12 mouse cellular contexts compared by ENCODE assay signal in genomic region chr16:10299637-10300036, GRCm38 (mm10). TPM values are rescaled to one million over a fixed set of nuclear protein-coding genes. Genes with fewer than 3 reads are reported as not detected.
DNase-seq lines count a peak whose midpoint lies in the region; ATAC-seq and TF ChIP-seq lines count a peak whose summit lies in the region.
"Had no signal": no experiment of that assay in that cellular context is flagged by ENCODE, and none has a peak within 500 bp of the region (broad histone marks: within the 10 kb centered on the region; RNA-seq: fewer than 3 reads in every experiment).

No protein-coding gene starts in this region.

- WGBS in heart, postnatal 0 days: 28% methylated on average over 8 of the region's 8 CpGs
- WGBS in intestine, postnatal 0 days: 13% methylated on average over 8 of the region's 8 CpGs
- 14% methylated on average over 8 of the region's 8 CpGs for WGBS in lung, embryonic 15.5 days
- 39% methylated on average over 8 of the region's 8 CpGs for WGBS in hindbrain, embryonic 11.5 days

- no peaks in the 10 kb centered on the region for H3K27me3 ChIP-seq in heart, postnatal 0 days (ENCODE audit: control insufficient read depth, insufficient read depth, low read length)
- H3K27me3 ChIP-seq in intestine, postnatal 0 days (replicated peaks; ENCODE audit: control insufficient read depth, insufficient read depth, low read length): no peaks in the 10 kb centered on the region
- H3K27me3 ChIP-seq in lung, embryonic 15.5 days: no peaks in the 10 kb centered on the region
- no peaks in the 10 kb centered on the region for H3K27me3 ChIP-seq in hindbrain, embryonic 11.5 days (ENCODE audit: control insufficient read depth, insufficient read depth, low read length)

- TF ChIP-seq CTCF in heart, postnatal 0 days (IDR thresholded peaks at IDR 0.05; ENCODE audit: low read depth): no peak
- TF ChIP-seq CTCF in intestine, postnatal 0 days (IDR thresholded peaks at IDR 0.05; ENCODE audit: low read depth): no peak

- ATAC-seq in heart, postnatal 0 days (ENCODE audit: insufficient read depth, low read depth): peak; percentile 56; the same call in 1 of the 2 replicates
- peak; percentile 52 for ATAC-seq in intestine, postnatal 0 days
- peak; percentile 60; the same call in 1 of the 2 replicates for ATAC-seq in lung, embryonic 15.5 days (ENCODE audit: borderline replicate concordance, extremely low read depth, low FRiP score, low TSS enrichment)
- no peak for ATAC-seq in hindbrain, embryonic 11.5 days (ENCODE audit: low FRiP score)

- no peak overlapping the region for H3K4me2 ChIP-seq in heart, postnatal 0 days (ENCODE audit: low read depth, low read length)
- peak overlapping the region; percentile 32 for H3K4me2 ChIP-seq in intestine, postnatal 0 days (replicated peaks; ENCODE audit: low read depth)
- peak overlapping the region; percentile 34 for H3K4me2 ChIP-seq in lung, embryonic 15.5 days
- no peak overlapping the region for H3K4me2 ChIP-seq in hindbrain, embryonic 11.5 days (replicated peaks; ENCODE audit: low read depth, low read length)
- H3K4me2 ChIP-seq: midbrain, embryonic 11.5 days had no signal

- H3K9me3 ChIP-seq in heart, postnatal 0 days (replicated peaks; ENCODE audit: control insufficient read depth, low read length): no peaks in the 10 kb centered on the region
- H3K9me3 ChIP-seq in intestine, postnatal 0 days (ENCODE audit: control insufficient read depth): no peaks in the 10 kb centered on the region
- no peaks in the 10 kb centered on the region for H3K9me3 ChIP-seq in lung, embryonic 15.5 days
- H3K9me3 ChIP-seq in hindbrain, embryonic 11.5 days (ENCODE audit: control insufficient read depth, low read length): no peaks in the 10 kb centered on the region

- H3K27ac ChIP-seq in heart, postnatal 0 days (ENCODE audit: low read depth): peak overlapping the region; percentile 65
- H3K27ac ChIP-seq in intestine, postnatal 0 days (ENCODE audit: low read depth, low read length): no peak overlapping the region
- H3K27ac ChIP-seq in lung, embryonic 15.5 days: peak overlapping the region; percentile 83
- no peak overlapping the region for H3K27ac ChIP-seq in hindbrain, embryonic 11.5 days (ENCODE audit: low read depth, low read length)
- H3K27ac ChIP-seq: layer of hippocampus, adult 2 months had no signal

- no peaks in the 10 kb centered on the region for H3K36me3 ChIP-seq in heart, postnatal 0 days (replicated peaks; ENCODE audit: control insufficient read depth, insufficient read depth, low read length)
- no peaks in the 10 kb centered on the region for H3K36me3 ChIP-seq in intestine, postnatal 0 days (ENCODE audit: control insufficient read depth, insufficient read depth)
- no peaks in the 10 kb centered on the region for H3K36me3 ChIP-seq in lung, embryonic 15.5 days
- no peaks in the 10 kb centered on the region for H3K36me3 ChIP-seq in hindbrain, embryonic 11.5 days (ENCODE audit: control insufficient read depth, insufficient read depth, low read length)

- no peak overlapping the region for H3K4me3 ChIP-seq in heart, postnatal 0 days (ENCODE audit: low read depth, low read length)
- H3K4me3 ChIP-seq in intestine, postnatal 0 days (ENCODE audit: low read depth, low read length): no peak overlapping the region
- H3K4me3 ChIP-seq in lung, embryonic 15.5 days: no peak overlapping the region
- H3K4me3 ChIP-seq in hindbrain, embryonic 11.5 days (ENCODE audit: low read depth, low read length): no peak overlapping the region
- H3K4me3 ChIP-seq: layer of hippocampus, adult 2 months had no signal

- peaks cover 15% of the 10 kb centered on the region; the same call in 1 of the 2 replicates for H3K4me1 ChIP-seq in heart, postnatal 0 days (ENCODE audit: control insufficient read depth, insufficient read depth)
- H3K4me1 ChIP-seq in intestine, postnatal 0 days (replicated peaks; ENCODE audit: control insufficient read depth, insufficient read depth, low read length): peaks cover 8% of the 10 kb centered on the region; the same call in 1 of the 2 replicates
- H3K4me1 ChIP-seq in lung, embryonic 15.5 days: peaks cover 50% of the 10 kb centered on the region
- no peaks in the 10 kb centered on the region for H3K4me1 ChIP-seq in hindbrain, embryonic 11.5 days (replicated peaks; ENCODE audit: control insufficient read depth, insufficient read depth, low read length)

- no peak overlapping the region for H3K9ac ChIP-seq in heart, postnatal 0 days (replicated peaks; ENCODE audit: low read depth, low read length)
- H3K9ac ChIP-seq in intestine, postnatal 0 days (ENCODE audit: low read depth, low read length): peak overlapping the region; percentile 13; the same call in 1 of the 2 replicates
- H3K9ac ChIP-seq in lung, embryonic 15.5 days: no peak overlapping the region
- no peak overlapping the region for H3K9ac ChIP-seq in hindbrain, embryonic 11.5 days (ENCODE audit: low read depth, low read length)

- TF ChIP-seq EP300 in heart, postnatal 0 days (IDR thresholded peaks at IDR 0.05; ENCODE audit: low read depth): no peak

- peak; percentile 47 for DNase-seq in heart, postnatal 0 days (ENCODE audit: low spot score)
- no peak for DNase-seq in heart, postnatal 4 days
- peak; percentile 81 for DNase-seq in yolk sac, embryonic 10.5 days (ENCODE audit: low spot score)
- no peak for DNase-seq in layer of hippocampus, postnatal 14 days (ENCODE audit: low spot score in 2 of 2)
- no peak for DNase-seq in hindbrain, embryonic 11.5 days (ENCODE audit: low spot score)
- DNase-seq: cerebellum, adult 18-20 months; kidney, adult 2 months; thymus, adult 18-20 months had no signal

RNA-seq across cellular contexts. Expression of gene Emp2, which starts 14.1 kb away (rescaled TPM):
- total RNA-seq in heart, postnatal 0 days (2014; rRNA removed; ENCODE audit: low replicate concordance): 43.4 and 56.7 TPM in 2 replicates
- 25.5 and 25.7 TPM in 2 replicates for polyA plus RNA-seq in heart, postnatal 0 days (2015; fragmentation: Nextera tagmentation; extraction: Ambion mirVana)
- total RNA-seq in heart, postnatal 4 days (2021): 10 to 100 TPM; 41.5 to 42.5 TPM
- polyA plus RNA-seq in intestine, postnatal 0 days (2015; fragmentation: Nextera tagmentation; extraction: Ambion mirVana): 8.7 and 9.5 TPM in 2 replicates
- 79.3 and 93.8 TPM in 2 replicates for polyA plus RNA-seq in lung, embryonic 15.5 days (2015; fragmentation: Nextera tagmentation; extraction: Ambion mirVana)
- 10 to 100 TPM; 25.0 to 30.9 TPM for total RNA-seq in layer of hippocampus, postnatal 14 days (2021)
- 2.6 and 3.6 TPM in 2 replicates for polyA plus RNA-seq in hindbrain, embryonic 11.5 days (2014; fragmentation: Nextera tagmentation; extraction: Ambion mirVana)

Comparison
In these comparisons a context has a peak if more than half of its experiments do, and no peak if none do; other contexts are left out.
1. DNase-seq: peak in heart, postnatal 0 days (single experiment) and yolk sac, embryonic 10.5 days (single experiment); none in heart, postnatal 4 days (single experiment), layer of hippocampus, postnatal 14 days (0 of 2) and hindbrain, embryonic 11.5 days (single experiment).
2. H3K27ac ChIP-seq: peak in heart, postnatal 0 days (single experiment) and lung, embryonic 15.5 days (single experiment); none in intestine, postnatal 0 days (single experiment) and hindbrain, embryonic 11.5 days (single experiment).
3. H3K4me2 ChIP-seq: peak in intestine, postnatal 0 days (single experiment) and lung, embryonic 15.5 days (single experiment); none in heart, postnatal 0 days (single experiment) and hindbrain, embryonic 11.5 days (single experiment).